Mouse (Mus musculus) B cell, adult (primary cell): Measurements from ENCODE around the gene Gpr146. TPM values are rescaled to one million over a fixed set of nuclear protein-coding genes. Genes with fewer than 3 reads are reported as not detected.

Experiments used
- total RNA-seq: library from RNA; stranded (reverse); gene quantifications from 4 replicates; pipeline ENCODE4 v1.2.4, GENCODE M21; 2023; ENCODE audit not compliant: inconsistent age

The Gpr146 gene
- total RNA-seq, result 11.2 to 13.6 TPM (median 13.3 TPM) in 4 replicates

DNA sequence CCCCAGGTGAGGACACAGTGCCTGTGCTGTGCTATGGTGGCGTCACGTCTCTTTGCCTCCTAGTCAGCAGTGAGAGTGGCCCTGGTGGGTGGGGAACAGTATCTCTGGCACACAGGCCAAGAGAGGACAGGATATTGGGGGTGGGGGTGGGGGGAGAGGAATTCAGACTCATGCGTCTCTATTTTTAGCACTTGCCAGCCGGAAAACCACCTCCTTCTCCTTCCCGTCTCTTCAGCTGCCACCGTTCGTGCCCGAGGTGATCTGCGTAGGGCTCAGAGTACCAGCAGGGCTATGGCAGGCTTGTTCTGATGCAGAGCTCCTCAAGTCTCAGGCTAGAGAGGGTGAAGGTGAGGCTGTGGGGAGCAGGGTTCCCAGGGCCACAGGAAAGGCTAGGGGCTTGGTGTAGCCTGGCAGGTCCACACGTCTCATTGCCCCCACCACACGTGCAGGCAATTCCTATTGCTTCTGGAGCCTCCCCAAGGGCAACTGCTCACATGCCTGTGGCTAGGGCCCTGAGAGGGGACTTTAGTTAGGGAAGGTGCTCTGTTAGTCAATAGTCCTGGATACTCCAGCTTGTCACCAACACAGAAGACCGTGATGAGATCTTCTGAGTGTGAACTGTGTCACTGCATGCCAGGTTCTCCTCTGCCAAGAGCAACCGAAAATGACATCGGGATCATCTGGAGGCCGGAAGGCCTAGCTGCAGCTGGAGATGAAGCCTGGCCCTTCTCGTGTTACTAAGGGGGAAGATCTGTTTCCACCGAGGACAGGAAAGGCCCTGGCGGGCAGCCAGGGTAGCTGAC lies at the start of gene Gpr146:
TSS of gene Gpr146 (plus strand) at position 230 of the 803 bp plus-strand sequence.

DNA sequence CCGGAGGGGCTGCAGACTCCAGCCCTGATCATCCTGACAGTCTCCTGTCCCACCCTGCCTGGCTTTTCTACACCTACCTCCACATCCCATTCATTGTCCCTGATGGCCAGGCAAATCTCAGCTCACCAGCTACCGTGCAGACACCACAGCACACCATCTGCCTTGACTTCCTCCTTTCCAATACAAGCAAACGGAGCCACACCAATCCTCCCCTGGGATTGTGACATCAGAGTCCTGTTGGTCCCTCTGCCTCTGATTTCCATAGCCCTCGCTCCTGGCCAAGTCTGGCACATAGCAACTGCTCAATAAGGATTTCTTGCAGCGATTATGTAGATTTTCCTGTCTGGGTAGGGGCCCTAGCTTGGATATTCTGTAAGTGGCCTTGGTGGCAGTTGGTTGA lies 26.4 kb upstream of the Gpr146 start, which contains the start of gene Cox19:
TSS of gene Cox19 (minus strand) at position 285 of the 400 bp plus-strand sequence.

DNA sequence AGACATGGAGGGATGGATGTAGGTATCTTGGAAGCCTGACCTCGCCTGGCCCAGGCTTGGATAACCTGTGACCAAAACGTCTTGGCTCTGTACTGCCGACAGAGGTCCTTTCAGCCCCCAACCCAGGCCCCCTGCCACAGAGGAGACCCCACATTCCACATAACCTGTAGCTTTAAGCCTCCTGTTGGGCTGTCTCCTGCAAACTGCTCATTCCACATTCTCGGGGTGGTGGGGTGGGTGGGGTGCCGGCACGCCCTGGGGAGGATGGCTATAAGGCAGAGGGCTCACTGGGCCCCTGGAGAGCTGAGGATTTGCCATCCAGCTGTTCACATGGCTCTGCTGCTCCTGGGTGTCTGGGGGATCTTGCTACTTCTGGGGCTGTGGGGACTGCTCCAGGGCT lies 25.2 kb upstream of the Gpr146 start, which contains the start of gene Cyp2w1:
TSS of gene Cyp2w1 (plus strand) at position 301 of the 400 bp plus-strand sequence.

DNA sequence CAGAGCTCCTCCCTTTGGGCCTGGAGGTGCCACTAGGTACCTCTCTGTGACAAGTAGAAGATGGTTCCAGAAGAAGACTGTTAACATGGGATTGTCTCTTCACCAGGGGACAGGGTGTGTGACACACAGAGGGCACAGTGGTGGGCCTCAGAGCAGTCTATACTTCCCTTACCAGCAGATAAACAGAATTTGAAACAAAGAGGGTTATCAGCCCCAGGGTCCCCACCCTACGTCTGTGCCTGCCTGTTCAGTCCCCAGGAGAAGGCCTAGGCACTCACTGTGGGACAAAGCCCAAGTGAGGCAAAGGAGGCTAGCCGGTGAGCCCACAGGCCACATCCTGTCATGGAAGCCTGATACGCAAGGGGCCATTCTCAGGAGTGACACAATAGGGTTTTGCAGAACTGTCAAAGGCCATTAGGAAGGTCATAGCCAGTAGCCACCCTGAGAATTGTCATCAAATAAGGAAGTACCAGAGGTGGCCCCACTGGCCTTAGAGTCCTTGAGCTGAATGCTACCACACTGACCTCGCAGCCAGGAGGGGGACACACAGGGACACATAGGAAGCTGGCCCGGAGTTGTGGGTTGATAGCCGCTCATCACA lies 27.4 kb downstream of the Gpr146 start, which contains the start of gene C130050O18Rik:
TSS of gene C130050O18Rik (plus strand) at position 480 of the 601 bp plus-strand sequence.

GRCm38 (mm10) chr5:139423026-139423865 lies 45.7 kb downstream of the Gpr146 start, which contains the start of gene Gper1:
Gene Gper1 (plus strand): TSS chr5:139423151.

Other genes with a start within 250 kb of the Gpr146 start
- gene Prkar1b, start 227.7 kb upstream of the Gpr146 start, total RNA-seq, result 0.22 to 0.87 TPM (median 0.48 TPM) in 3 of 4 replicates, not detected in the other
- 12.4 to 16.3 TPM (median 12.8 TPM) in 4 replicates for gene Dnaaf5, start 227.5 kb upstream of the Gpr146 start, total RNA-seq
- 54.6 to 59.6 TPM (median 57.4 TPM) in 4 replicates for gene Sun1, start 177.1 kb upstream of the Gpr146 start, total RNA-seq
- gene Get4, start 125.4 kb upstream of the Gpr146 start, total RNA-seq, result 32.3 to 44.8 TPM (median 40.2 TPM) in 4 replicates
- gene Adap1, start 52.1 kb upstream of the Gpr146 start, total RNA-seq, result 24.3 to 28.1 TPM (median 26.1 TPM) in 4 replicates
- 21.7 to 27.7 TPM (median 24.6 TPM) in 4 replicates for gene Cox19, start 26.3 kb upstream of the Gpr146 start, total RNA-seq
- gene Cyp2w1, start 25.1 kb upstream of the Gpr146 start, total RNA-seq, result not detected in 4 replicates
- 0.32 to 0.69 TPM (median 0.37 TPM) in 4 replicates for gene C130050O18Rik, start 27.6 kb downstream of the Gpr146 start, total RNA-seq
- not detected in 4 replicates for gene Gper1, start 45.5 kb downstream of the Gpr146 start, total RNA-seq
- 6.7 to 8.5 TPM (median 7.9 TPM) in 4 replicates for gene 3110082I17Rik, start 82.8 kb downstream of the Gpr146 start, total RNA-seq
- gene Zfand2a, start 106.9 kb downstream of the Gpr146 start, total RNA-seq, result 36.4 to 47.5 TPM (median 36.9 TPM) in 4 replicates
- not detected in 4 replicates for gene Uncx, start 165.8 kb downstream of the Gpr146 start, total RNA-seq